Mouse (Mus musculus): ENCODE data around the gene Mtfmt.

- TF ChIP-seq POLR2A (IDR thresholded peaks at IDR 0.05; ENCODE audit: borderline replicate concordance, insufficient read depth, low read length) (no peak), CTCF (IDR thresholded peaks at IDR 0.05; ENCODE audit: borderline replicate concordance, insufficient read depth, low read depth, low read length) (no peak)
Measured at GRCm38 (mm10) chr9:65394360-65394759, 41.2 kb upstream of the Mtfmt start.

Data from cerebellum, adult 2 months (tissue).